9 mouse cellular contexts compared by ENCODE assay signal in genomic region chr12:53981575-53982507, GRCm38 (mm10).
DNase-seq lines count a peak whose midpoint lies in the region; ATAC-seq lines count a peak whose summit lies in the region.
"Had no signal": no experiment of that assay in that cellular context is flagged by ENCODE, and none has a peak within 500 bp of the region (broad histone marks: within the 10 kb centered on the region; RNA-seq: fewer than 3 reads in every experiment).

No protein-coding gene starts in this region.

- peak; percentile 24 for DNase-seq in right cerebral cortex, adult 18-20 months
- DNase-seq in right cerebral cortex, postnatal 14 days, result no peak
- DNase-seq in frontal cortex, postnatal 36 days (ENCODE audit: low spot score in 2 of 2), result peak; percentile 21 to 62
- DNase-seq in left cerebral cortex, postnatal 10 days (ENCODE audit: extremely low spot score in 1 of 2, low spot score in 2 of 2), result peak; percentile 40 to 46
- no peak for DNase-seq in heart, adult 9 months (ENCODE audit: low spot score in 2 of 2)
- no peak for DNase-seq in liver, embryonic 11.5 days (ENCODE audit: low spot score)
- DNase-seq in adrenal gland, postnatal 10 days, result no peak
- DNase-seq: thymus, adult 18-20 months had no signal

- H3K27me3 ChIP-seq in liver, embryonic 11.5 days (replicated peaks; ENCODE audit: control insufficient read depth, insufficient read depth, low read length), result no peaks in the 10 kb centered on the region
- H3K27me3 ChIP-seq: lung, embryonic 15.5 days had no signal

- H3K9ac ChIP-seq in liver, embryonic 11.5 days (ENCODE audit: low read depth, low read length), result no peak overlapping the region
- H3K9ac ChIP-seq: lung, embryonic 15.5 days had no signal

- WGBS in liver, embryonic 11.5 days, result 79% methylated on average over 9 of the region's 9 CpGs

- no peak for ATAC-seq in liver, embryonic 11.5 days (replicated peaks; ENCODE audit: low FRiP score)

- no peaks in the 10 kb centered on the region for H3K4me1 ChIP-seq in liver, embryonic 11.5 days (replicated peaks; ENCODE audit: control insufficient read depth, insufficient read depth, low read length)
- H3K4me1 ChIP-seq: lung, embryonic 15.5 days had no signal

- intact Hi-C loops in left cerebral cortex, postnatal 10 days (cut with DNase I), result no loop called here

- no peak overlapping the region for H3K27ac ChIP-seq in liver, embryonic 11.5 days (ENCODE audit: low read depth, low read length)
- H3K27ac ChIP-seq: lung, embryonic 15.5 days had no signal

- H3K4me3 ChIP-seq in liver, embryonic 11.5 days (ENCODE audit: low read depth, low read length), result no peak overlapping the region
- H3K4me3 ChIP-seq: lung, embryonic 15.5 days had no signal

- H3K9me3 ChIP-seq in liver, embryonic 11.5 days (ENCODE audit: control insufficient read depth, low read length), result no peaks in the 10 kb centered on the region
- H3K9me3 ChIP-seq: lung, embryonic 15.5 days had no signal

- H3K4me2 ChIP-seq in liver, embryonic 11.5 days, result no peak overlapping the region
- H3K4me2 ChIP-seq: lung, embryonic 15.5 days had no signal

- no peaks in the 10 kb centered on the region for H3K36me3 ChIP-seq in liver, embryonic 11.5 days (ENCODE audit: control insufficient read depth, insufficient read depth, low read length)
- H3K36me3 ChIP-seq: lung, embryonic 15.5 days had no signal

Comparison
In these comparisons a context has a peak if more than half of its experiments do, and no peak if none do; other contexts are left out.
1. DNase-seq: peak in right cerebral cortex, adult 18-20 months (single experiment), frontal cortex, postnatal 36 days (2 of 2) and left cerebral cortex, postnatal 10 days (2 of 2); none in right cerebral cortex, postnatal 14 days (single experiment), heart, adult 9 months (0 of 2), liver, embryonic 11.5 days (single experiment) and adrenal gland, postnatal 10 days (single experiment).